Mouse (Mus musculus) liver, embryonic 18 days (tissue): ENCODE data around the gene Olfr1402. TPM values are rescaled to one million over a fixed set of nuclear protein-coding genes. Genes with fewer than 3 reads are reported as not detected.

Experiments used
- polyA plus RNA-seq: library from polyadenylated mRNA; depleted of rRNA; stranded (reverse); fragments of >200 nt; gene quantifications from 2 replicates; pipeline ENCODE4 v1.2.3, GENCODE M21; 2012; rRNA removed

Gene Olfr1402
- not detected in 2 replicates for polyA plus RNA-seq

GRCm38 (mm10) chr3:97421920-97422319, at the start of gene Olfr1402:
TSS of gene Olfr1402 (minus strand) at chr3:97422020.

Other genes starting within 250 kb of the Olfr1402 start
- 2.2 and 2.5 TPM in 2 replicates for gene Bcl9, start 124.1 kb downstream of the Olfr1402 start, polyA plus RNA-seq
- 4.0 and 4.1 TPM in 2 replicates for gene Chd1l, start 188.2 kb upstream of the Olfr1402 start, polyA plus RNA-seq
- gene Fmo5, start 206.8 kb upstream of the Olfr1402 start, polyA plus RNA-seq, result 62.8 and 68.2 TPM in 2 replicates
- 2.3 and 2.5 TPM in 2 replicates for gene Prkab2, start 236.2 kb upstream of the Olfr1402 start, polyA plus RNA-seq